Mouse (Mus musculus) spleen, postnatal 14 days (tissue): ENCODE data around the gene Fam196b.

Source experiments
- DNase-seq, 2 experiments: peaks; one replicate each; pipeline ENCODE4 v3.0.0; 2021 to 2022; ENCODE audit warnings: low spot score in 2 of 2

Fam196b gene

DNA sequence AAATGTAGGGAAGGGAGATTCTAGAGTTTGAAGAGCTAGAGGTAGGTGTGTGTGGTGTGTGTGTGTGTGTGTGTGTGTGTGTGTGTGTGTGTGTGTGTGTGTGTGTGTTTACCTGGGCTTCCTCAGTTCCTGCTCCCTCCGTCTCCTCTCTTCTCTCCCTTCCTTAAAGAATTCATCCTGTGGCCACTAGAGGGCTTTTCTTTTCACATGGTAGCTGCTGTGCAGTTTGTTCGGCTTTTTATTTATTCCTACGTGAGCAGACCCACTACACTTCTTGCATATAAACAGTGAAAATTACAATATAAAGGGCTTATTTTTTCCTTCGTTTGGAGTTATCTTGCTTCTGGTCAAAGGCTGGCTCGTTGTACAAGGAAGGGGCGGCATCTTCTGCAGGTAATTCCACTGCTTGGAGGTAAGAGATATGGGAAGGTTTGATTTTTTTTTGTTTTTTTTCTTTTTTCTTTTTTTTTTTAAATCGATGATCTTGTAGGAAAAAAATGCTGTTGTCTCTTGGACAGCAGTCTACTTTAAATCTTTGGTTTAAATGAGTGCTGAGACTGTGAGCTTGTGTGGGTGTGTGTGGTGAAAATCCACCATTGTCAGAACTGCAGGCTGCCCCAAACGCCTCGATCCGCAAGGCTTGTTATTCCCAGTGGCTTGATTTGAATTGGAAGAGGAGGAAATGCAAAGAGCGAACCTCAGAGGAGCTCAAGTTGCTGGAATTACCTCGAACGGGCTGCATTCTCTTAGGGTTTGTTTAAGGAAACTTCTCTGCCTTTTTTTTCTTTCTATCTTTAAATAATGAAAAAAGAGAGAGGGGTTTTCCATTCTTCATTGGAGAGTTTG lies at the start of gene Fam196b:
Fam196b (plus strand) TSS at position 289 of the 846 bp plus-strand sequence.
- no peak for DNase-seq

DNA sequence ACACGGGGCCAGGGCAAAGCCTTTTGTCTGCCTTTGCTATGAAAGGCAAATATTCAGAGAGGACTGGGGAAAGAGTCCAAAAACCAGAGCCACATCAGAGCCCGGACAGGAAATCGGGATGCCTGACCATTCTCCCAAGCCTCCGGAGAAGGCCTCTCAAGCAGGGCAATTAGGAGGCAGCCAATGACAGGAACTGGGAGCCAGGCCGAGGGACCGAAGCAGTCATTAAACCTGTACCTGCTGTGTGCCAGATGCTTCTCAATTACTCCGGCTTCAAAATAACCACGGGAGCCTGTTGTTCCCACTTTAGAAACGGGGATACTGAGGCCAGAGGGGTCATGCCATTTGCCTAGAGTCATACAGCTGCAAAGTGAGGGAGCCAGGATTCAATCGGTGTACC lies 42.6 kb upstream of the Fam196b start:
- DNase-seq = no peak

DNA sequence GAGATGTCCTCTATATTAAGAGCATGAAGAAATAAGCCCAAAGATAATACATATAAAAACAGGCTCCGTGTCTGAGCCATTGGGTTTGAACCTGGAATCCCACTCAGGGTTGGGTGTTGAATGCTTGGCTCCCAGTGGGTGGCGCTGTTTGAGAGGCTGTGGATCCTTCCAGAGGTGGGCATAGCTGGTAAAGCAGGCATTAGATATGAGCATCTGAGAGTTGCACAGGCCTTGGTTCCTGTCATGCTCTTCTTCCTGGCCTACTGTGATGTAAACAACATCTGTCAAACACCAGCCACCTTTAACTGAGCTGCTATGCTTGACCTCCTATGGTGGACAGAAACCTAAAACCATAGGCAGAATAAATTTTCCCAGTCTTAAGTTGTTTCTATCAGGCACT lies 38.7 kb upstream of the Fam196b start:
- no peak for DNase-seq

DNA sequence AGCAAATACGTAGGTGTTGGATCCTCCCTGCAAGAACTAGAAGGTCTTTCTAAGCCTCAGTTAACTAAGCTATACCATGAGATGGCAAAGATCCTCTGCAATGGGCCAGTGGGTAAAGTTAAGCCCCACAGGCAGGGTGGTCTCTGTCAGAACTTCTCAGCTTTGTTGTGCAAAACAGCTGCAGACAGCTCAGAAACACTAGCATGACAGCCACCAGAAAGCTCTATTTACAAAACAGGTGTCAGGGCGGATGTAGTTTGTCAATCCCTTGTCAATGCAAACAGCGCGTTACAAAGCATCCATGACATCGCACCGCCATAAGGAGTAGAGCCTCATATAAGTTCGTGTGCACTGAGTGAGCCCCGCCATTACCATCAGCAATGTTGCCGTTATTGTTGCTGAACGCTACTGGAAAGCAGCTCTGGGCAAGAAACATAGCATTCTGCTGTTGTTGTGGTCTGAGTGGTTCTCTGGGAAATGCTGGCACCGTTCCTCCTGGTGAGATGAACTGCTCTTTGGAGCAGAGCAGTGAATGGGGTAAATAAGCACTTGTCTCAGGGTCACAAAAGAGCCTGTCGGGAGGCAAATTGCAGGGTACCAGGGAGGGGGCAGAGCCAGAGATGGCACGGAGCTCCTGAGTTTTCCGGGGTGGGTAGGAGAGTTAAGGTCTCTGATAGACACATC lies 38.1 kb upstream of the Fam196b start:
- no peak for DNase-seq

DNA sequence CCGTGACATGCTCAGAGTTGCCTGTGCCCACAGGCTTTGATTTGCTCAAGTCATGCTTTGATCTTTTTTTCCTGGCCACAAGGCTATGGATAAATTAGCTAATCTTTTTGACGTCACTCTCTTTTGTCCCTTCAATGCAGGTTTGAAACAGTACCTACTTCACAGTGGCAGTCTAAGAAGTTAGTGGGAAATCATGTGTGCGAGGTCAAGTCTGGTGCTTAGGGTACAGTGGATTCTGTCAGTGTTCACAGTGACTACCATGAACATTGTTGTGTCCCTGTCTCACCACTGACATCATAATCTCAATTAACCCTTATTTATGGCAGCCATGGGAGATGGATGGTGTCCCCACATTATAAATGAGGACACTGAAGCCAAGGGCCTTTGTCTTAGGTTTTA lies 37.6 kb upstream of the Fam196b start:
- DNase-seq = no peak

DNA sequence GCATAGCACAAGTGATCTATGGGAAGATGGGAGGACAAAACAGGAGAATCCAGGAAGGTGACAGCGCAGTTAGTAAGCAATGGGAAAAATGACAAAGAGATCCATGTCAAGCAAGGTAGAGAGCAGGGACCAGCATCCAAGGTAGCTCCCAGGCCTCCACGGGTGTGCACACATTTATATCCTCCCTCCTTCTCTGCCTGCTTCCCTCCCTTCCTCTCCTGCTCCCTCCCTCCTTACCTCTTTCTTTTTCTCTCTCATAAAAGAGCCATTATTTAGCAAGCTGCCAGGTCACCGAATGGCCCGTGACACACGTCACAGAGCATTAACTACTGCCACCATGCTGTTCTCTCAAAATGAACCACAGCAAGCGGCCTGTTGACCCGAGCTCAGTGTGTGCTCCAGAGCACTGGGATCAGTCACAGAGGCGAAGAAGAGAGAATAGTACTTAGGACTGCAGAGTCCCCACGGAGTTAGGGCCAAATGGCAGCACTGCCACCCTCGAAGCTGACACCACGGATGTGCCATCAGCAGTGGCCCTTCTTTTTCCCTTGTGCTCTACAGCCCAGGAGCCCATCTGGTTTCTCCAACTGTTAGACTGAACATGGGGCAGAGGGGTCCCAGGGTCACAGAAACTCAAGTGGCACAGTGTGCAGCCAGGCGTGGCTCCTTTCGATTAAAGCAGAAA lies 30.4 kb upstream of the Fam196b start:
- DNase-seq = no peak

DNA sequence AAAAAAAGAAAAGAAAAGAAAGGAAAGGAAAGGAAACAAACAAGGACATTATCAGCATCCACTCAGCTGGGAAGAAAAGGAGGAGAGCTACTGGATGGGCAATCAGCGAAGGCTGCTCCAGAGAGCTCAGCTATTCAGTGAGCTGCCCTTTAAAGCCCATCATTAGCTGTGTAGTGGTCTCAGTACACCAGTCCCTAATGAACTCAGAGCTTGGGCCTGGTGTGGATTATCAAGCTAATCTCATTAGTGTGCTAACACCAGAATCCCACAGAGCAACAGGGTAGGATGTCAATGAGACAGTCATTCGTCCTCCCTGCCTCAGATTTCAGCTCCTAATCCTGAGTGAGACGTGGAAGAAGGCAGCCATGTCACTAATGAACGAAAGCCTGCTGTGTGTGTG lies 24.4 kb upstream of the Fam196b start:
- no peak for DNase-seq

DNA sequence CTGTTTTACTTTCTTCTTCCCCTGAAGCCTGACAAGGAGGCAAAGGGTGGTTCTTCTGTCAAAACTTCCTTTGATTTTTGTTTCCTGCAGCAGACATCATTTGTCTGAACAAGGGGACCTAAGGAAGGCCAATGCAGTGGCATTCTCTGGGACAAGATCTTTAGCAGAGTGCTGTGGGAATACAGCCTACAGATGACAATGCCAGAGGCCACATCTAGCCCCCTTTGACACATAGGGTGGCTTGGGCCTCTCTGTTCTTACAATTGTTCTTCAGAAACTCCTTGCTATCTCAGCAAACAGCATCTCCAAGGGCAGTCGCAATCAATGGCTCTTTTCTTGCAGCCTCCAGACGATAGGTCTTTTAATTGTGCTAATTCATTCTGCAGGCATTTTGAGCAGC lies 23.9 kb upstream of the Fam196b start:
- no peak for DNase-seq

DNA sequence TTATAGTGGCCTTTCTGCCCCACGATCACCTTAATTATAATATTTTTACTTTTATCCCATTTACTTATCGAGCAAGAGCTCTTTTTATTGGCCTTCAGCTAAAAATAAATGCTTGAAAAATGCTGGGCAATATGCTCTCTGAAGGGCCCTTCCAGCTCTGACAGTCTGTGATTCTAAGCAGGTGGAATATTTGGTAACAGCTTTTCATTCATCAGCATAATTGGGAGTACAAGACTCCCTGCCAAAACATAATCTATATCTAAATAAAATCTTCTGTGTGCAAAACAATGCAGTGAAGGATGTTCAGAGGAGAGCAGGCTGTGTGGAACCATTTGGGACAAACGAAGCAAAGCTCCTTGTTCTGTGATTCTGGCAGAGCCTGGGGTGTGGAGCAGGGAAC lies 23.3 kb upstream of the Fam196b start:
- no peak for DNase-seq

DNA sequence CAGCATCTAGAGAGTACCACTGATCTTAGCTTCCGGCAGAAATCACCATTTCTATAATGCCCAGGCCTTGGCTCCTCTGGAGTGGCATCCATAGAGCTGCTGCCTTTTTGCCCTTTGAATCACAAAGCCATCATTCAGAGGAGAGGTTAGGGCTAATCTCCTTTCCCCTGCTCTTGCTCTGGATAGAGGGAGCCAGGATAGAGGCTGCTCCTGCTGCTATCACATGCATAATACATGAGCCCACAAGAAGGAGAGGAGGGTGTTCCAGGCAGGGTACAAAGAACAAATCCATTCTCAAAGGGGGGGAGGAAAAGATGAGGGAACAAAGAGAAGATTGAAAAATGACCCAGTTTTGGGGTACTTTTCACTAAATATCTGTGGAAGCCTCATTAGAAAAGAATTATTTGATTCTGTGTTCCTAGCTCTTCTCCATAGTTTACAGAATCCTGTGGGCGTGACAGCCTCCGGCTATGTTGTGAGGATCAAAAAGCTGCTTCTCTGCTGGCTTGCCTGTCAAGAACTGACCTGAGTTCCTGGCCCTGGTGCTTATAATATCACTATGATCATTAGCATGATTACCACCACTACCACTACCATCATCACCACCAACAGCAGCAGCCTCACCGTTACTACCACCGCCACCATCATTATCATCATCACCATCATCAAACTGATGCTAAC lies 16.8 kb upstream of the Fam196b start:
- DNase-seq = no peak

DNA sequence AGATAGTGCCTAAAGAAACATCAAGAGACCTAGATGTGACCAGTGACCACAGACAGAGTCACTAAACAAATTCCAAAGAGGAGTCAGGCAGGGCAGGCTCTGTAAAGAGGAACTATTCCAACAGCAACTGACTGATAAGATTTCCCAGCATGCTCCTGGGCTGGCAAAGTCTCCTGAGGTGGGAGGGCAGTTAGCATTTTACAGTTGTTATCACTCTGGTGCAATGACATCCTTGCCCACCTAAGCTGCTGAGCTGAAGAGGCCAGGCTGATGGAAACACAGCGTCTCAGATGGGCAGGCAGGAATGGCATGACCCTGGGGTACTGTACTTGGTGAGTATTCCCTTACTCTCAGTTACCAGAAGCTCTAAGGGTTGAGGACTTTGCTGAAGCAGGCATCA lies 15.1 kb upstream of the Fam196b start:
- no peak for DNase-seq

DNA sequence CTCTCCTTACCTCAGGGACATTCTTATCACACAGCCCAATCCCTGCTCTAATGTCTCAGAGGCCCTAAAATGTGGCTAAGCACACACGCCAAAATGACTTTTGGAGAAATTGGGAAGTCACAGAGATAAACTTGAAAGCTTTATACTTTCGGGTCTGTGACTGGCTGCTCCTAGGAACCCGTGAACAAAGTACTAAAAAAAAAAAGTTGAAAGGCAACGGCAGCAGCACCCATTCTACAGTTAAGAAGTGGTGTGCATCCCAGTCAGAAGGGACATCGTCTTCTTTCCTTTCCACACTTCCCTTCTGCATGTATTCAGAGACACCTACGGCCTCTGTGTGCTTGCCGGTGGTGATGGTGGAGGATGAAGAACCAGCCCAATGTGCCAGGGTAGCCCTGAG lies 14.6 kb upstream of the Fam196b start:
- no peak for DNase-seq

DNA sequence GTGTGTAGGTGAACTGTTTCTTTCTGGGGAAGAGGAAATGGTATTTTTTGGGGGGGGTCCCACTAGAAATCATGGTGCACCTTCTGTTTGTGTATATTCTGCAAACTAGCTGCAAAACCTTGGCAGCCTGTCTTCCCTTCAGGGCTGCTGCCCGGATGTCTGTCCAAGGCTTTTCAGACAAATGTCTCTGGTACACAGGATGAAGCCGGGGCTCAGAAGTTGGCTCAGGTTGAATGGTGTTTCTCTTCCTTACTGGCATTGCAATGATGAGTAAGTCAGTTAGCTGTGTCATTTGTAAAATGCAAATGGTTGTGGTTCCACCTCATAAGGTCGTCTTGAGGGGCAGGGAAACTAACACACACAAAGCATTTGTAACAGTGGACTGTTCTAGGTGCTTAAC lies 8.4 kb upstream of the Fam196b start:
- DNase-seq = no peak

DNA sequence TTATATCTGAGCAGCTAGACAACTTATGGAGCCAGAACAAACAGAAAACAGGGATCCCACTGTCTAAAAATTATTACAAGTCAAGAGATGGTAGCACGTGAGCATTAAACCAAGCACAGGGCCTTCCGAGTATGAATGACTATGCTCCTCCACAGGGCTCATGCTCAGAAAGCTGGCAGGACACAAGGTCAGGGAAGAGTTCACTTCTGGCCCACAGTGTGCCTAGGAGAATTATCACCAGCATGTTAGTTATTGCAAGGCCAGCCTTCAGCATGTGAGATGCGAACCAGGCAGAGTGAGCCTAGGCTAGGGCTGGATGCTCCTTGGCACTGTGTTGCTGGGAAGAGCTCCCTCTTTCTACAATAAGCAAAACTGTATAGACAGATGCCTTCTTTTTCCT lies 5.9 kb upstream of the Fam196b start:
- DNase-seq = no peak

DNA sequence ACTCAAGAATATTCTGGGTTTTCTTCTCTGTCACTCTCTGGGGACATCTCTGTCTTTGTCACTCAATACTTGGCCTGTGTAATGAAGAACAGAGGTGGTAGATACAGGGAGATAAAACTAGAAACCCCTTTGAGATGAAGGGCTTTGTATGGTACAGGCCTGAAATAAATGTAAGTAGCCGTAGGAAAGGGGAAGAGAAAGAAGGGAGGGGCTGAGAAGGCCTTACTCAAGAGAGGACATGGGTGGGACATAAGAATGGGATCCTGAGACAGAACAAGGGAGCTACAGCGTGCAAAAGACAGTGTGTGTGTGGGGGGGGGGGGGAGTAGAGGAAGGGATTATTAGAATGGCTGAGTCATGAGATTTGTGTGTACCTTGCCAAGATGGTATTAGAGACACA lies 5.3 kb upstream of the Fam196b start:
- DNase-seq = no peak

DNA sequence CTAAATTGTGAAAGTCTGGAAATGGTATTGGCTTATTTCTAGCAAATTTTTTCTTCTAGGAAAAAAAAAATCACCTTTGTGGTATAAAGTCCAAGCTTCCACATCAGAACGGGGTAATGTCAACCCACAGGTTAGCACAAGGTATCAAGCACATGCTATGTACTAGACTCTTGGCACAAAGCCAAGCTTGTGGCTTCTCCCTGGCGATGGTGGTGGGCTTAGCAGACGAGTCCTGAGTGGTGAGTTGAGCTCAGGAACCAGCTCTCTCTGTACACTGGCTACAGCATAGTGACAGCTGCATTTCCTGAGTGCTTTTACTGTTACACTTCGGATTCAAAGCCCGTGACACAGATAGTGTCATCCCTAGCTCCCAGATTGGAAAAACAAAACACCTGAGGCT lies 2.9 kb upstream of the Fam196b start:
- no peak for DNase-seq

DNA sequence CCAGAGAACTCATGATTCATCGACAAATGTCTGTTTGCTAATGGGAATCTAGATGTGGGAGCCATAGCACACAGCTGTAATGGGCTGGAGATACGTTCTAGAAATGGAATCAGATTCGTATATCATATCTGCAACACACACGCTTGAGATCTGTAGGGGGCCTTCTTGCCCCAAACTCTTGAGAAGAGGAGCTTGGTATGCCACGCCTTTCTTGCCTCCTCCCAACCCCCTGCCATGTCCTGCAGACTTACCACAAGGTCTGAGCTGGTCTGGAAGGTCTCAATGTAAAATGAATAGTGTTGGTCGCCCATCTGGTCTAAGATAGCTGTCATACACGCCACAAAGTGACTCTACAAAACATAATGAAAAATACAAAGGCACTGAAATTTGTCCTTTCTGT lies 2.4 kb upstream of the Fam196b start:
- DNase-seq = no peak

DNA sequence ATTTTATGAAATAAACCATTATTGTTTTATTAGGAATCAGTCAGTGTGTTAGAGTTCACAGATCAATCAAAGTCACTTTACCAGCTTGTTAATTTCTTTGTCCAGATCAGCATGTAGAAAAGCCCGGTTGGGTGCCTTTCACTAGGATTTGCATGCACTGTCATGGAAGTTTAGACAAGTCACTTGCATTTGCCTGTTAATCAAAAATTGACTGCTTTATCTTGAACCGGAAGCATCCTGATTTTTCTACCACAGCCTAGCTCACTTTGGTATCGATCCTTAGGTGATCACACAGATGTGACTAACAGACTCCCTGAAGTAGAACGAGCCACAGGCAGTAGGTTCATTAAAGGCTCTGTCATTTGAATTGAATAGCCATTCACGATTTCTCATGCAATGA lies 761 bp downstream of the Fam196b start:
- DNase-seq = no peak

DNA sequence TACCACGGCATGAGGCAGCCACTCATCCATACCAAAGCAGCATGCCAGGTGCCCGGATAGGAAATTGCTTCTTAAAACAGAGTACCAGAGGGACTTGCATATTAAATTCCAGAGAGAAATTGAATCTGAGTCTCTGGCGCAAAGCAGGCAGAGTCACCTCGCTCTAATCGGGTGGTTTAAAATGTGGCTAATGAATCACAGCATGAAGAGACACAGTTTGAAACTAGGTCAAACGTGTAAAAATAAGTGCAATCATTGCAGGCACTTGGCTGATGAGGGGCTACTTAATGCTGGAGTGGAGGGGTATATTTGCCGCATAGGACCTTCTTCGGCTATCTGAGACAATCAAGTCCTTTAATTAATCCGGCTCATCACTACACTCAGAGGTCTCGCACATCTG lies 1.6 kb downstream of the Fam196b start:
- no peak for DNase-seq

DNA sequence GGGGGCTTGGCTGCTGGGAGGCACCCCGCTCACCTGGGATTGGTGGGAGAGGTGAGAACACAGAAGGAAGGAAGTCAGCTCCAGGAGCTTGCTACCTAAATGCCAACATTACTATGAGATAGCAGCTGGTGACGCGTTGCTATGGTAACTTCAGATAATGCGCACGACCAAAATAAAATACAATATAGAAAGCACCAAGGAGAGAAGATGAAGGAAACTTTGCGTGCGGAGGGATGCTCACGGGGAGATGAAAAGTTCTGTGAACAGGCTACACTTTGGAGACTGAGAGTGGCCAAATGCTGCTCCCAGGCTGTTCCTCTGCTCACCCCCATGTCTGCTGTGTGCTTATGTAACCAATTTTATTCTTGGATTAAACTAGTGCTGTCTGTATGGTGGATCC lies 2.4 kb downstream of the Fam196b start:
- no peak for DNase-seq

DNA sequence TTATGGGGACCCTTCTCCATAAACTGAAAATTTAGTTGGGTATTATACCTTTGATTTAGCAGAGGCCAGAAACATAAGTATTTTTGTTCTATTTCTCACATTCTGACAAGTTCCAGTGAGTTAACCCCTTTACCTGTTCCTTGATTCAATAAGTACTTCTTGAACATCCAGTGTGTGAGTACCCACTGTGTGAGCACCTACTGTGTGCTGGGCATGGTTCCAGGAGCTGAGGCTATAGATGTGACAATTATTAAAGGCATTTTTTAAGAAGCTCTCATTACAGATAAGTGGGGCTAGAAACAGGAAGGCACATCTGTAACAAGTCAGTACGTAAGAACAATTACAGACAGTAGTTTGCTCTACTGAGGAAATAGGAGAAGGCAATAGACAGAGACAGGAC lies 4.7 kb downstream of the Fam196b start:
- DNase-seq = no peak

DNA sequence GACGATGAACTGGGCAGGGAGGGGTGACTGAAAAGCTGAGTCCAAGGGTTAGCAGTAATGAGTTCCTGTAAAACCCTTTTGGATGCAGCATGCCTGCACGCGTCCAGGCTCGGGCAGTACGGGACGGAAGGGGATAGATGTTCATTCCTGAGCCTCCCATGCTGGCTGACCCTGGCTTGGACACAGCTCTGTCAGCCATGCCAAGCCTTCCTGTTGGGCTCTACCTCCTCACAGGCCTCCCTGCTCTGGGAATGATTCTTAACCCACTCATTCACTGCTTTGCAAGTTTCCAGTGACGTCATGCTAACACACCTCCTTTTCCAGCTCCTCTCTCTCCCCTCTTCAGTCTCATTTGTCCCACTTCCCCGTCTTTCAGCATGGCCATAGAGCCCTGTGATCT lies 9.0 kb downstream of the Fam196b start:
- DNase-seq = no peak
